Mouse (Mus musculus) neural tube, embryonic 15.5 days (tissue): Measurements from ENCODE around the gene Teddm1a. TPM values are rescaled to one million over a fixed set of nuclear protein-coding genes. Genes with fewer than 3 reads are reported as not detected.

Source experiments
- ATAC-seq: fragments of 200-750 bp; cut with Nextera tagmentation; 2 replicates; pipeline ENCODE4 v1.8.0; 2017; ENCODE audit warnings: mild to moderate bottlenecking, moderate TSS enrichment, moderate library complexity; ENCODE audit not compliant: low FRiP score
- H3K27ac ChIP-seq: fragments of 300-500 bp; sonication (generic); replicated peaks from 2 replicates; pipeline ENCODE4 v1.5.1; 2015; ENCODE audit warnings: mild to moderate bottlenecking, inconsistent platforms
- H3K27me3 ChIP-seq: fragments of 300-500 bp; sonication (generic); replicated peaks from 2 replicates; pipeline ENCODE4 v1.6.1; 2015; ENCODE audit warnings: inconsistent platforms
- H3K36me3 ChIP-seq: fragments of 300-500 bp; sonication (generic); 2 replicates; pipeline ENCODE4 v1.6.1; 2015; ENCODE audit warnings: inconsistent platforms
- H3K4me1 ChIP-seq: fragments of 300-500 bp; sonication (generic); 2 replicates; pipeline ENCODE4 v1.6.1; 2015; ENCODE audit warnings: inconsistent platforms
- H3K4me2 ChIP-seq: fragments of 300-500 bp; sonication (generic); 2 replicates; pipeline ENCODE4 v1.6.1; 2015; ENCODE audit warnings: inconsistent platforms, mild to moderate bottlenecking, moderate library complexity
- H3K4me3 ChIP-seq: fragments of 300-500 bp; sonication (generic); replicated peaks from 2 replicates; pipeline ENCODE4 v1.5.1; 2015; ENCODE audit warnings: mild to moderate bottlenecking, inconsistent platforms
- H3K9ac ChIP-seq: fragments of 300-500 bp; sonication (generic); replicated peaks from 2 replicates; pipeline ENCODE4 v1.6.1; 2015; ENCODE audit warnings: mild to moderate bottlenecking, inconsistent platforms
- H3K9me3 ChIP-seq: fragments of 300-500 bp; sonication (generic); replicated peaks from 2 replicates; pipeline ENCODE4 v1.6.1; 2016; ENCODE audit warnings: inconsistent platforms
- WGBS: fragments of 180-500 bp; shearing (Covaris S2); methylation state at CpG from one replicate; pipeline ENCODE4 v1.1.7; 2015; ENCODE audit warnings: mixed read lengths; 5-methylcytosine and 5-hydroxymethylcytosine counted together
- polyA plus RNA-seq: library from polyadenylated mRNA; unstranded; fragments of >200 nt; fragmentation: Nextera tagmentation; extraction: Ambion mirVana; gene quantifications from 2 replicates; pipeline ENCODE4 v1.2.1, GENCODE M21; 2015

Teddm1a gene
- polyA plus RNA-seq, 1 experiment from 2014 or later, result not detected

DNA sequence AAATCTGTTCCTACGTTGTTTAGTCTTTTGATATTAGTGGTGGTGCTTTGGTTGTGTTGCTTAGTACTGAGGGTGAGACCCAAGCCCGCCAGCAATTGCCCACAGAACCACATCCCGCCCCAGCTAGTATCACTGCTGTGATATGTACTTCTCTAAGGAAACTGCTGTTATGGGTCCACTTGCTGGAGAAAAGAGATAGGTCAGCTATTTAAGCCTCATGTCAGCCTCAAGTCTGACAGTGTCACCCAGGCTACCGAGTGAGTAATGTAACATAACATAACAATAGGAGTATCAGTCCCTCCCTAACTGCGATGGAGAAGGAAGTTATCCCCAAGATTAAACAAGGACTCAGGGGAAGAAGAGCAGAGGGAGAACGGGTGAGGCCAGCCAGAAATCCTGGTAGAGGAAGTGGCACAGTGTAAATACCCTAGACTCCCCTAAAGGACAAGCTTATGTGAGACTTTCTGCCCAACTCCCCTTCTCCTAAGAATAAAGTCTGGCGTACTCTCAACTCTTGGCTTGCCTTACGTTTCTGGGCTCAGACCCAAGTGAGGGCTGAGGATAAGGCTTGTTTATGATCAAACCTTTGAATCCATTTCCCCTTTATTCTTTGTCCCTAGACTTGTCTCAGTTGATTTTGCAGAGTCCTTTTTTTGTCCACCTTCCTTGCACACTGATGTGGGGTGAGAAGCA, 2.8 kb downstream of the Teddm1a start:
- no peak overlapping the region for H3K27ac ChIP-seq
- H3K36me3 ChIP-seq, result no peaks in the 10 kb centered on the region
- no peaks in the 10 kb centered on the region for H3K27me3 ChIP-seq
- WGBS, result 58% methylated on average over 8 of the region's 8 CpGs
- ATAC-seq, result no peak
- H3K9me3 ChIP-seq, result no peaks in the 10 kb centered on the region
- H3K9ac ChIP-seq, result no peak overlapping the region
- no peak overlapping the region for H3K4me3 ChIP-seq
- no peak overlapping the region for H3K4me2 ChIP-seq
- H3K4me1 ChIP-seq, result peaks cover 27% of the 10 kb centered on the region

GRCm38 (mm10) chr1:153894979-153895378, 3.4 kb downstream of the Teddm1a start:
- H3K4me3 ChIP-seq, result no peak overlapping the region
- no peaks in the 10 kb centered on the region for H3K36me3 ChIP-seq
- WGBS, result 37% methylated on average over 5 of the region's 5 CpGs
- H3K9me3 ChIP-seq, result no peaks in the 10 kb centered on the region
- ATAC-seq, result no peak
- H3K27me3 ChIP-seq, result no peaks in the 10 kb centered on the region
- H3K4me2 ChIP-seq, result no peak overlapping the region
- H3K9ac ChIP-seq, result no peak overlapping the region
- H3K4me1 ChIP-seq, result peaks cover 27% of the 10 kb centered on the region
- no peak overlapping the region for H3K27ac ChIP-seq

DNA sequence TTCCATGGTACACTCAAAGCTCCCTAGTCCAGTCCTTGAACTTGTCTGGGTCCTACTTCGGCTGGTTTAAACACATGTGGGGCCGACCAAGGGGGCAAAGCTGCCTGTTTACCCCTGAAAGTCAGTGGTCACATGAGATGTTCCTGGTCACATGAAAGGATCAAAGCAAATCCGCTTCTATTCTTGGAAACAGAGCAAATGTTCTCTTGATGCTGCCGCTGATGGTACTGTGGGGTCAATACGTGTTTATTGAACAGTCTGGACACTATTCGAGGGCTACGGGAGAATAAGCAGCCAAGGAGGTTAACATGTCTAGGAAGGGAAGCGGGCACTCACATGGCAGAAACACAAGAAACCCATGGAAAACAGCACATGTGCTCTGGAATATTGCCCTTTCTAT, 5.7 kb downstream of the Teddm1a start:
- ATAC-seq, result no peak
- H3K9ac ChIP-seq, result no peak overlapping the region
- no peaks in the 10 kb centered on the region for H3K27me3 ChIP-seq
- H3K4me2 ChIP-seq, result no peak overlapping the region
- no peak overlapping the region for H3K27ac ChIP-seq
- H3K36me3 ChIP-seq, result no peaks in the 10 kb centered on the region
- H3K9me3 ChIP-seq, result no peaks in the 10 kb centered on the region
- H3K4me1 ChIP-seq, result peaks cover 39% of the 10 kb centered on the region
- WGBS, result 89% methylated on average over 8 of the region's 8 CpGs
- no peak overlapping the region for H3K4me3 ChIP-seq

GRCm38 (mm10) chr1:153898989-153899730, 7.6 kb downstream of the Teddm1a start:
- Histone ChIP-seq H3K4me1 (peaks cover 57% of the 10 kb centered on the region), H3K9me3 (no peaks in the 10 kb centered on the region), H3K9ac (peak overlapping the region; percentile 91), H3K27me3 (no peaks in the 10 kb centered on the region), H3K36me3 (peaks cover 13% of the 10 kb centered on the region), H3K4me2 (peak overlapping the region; percentile 72), H3K27ac (peak overlapping the region; percentile 97), H3K4me3 (peak overlapping the region; percentile 88)
- 14% methylated on average over 22 of the region's 22 CpGs for WGBS
- ATAC-seq, result peak; percentile 64

DNA sequence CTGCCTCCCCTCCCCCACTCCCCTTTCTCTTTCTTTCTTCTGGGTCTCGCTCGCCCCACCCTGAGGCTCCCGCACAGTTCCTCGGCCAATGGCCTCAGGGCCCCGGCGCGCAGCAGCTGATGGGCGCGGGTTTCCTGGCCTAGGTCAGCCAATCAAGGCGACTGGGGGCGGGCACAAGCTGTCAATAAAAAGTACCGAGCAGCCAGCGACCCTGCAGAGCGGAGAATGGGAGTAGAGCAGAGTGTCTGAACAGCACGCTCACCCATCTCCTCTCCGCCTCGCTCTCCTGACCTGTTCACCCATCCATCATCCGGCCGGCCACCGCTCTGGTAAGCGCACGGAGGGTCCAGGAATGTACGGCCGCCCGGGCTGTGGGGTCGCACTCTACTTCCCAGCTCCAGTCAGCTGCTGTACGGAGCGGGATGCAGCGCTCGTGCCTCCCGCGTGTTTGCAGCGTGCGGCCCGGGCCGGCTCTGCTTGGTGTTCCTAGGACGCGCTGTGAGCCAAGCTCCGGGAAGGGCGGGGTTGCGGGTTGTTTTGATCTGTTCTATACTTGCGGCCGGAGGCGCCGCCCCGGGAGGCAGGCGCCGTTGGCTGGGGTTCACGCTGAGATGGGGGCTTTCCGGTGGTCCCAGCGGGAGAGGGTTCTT, 8.3 kb downstream of the Teddm1a start, which contains the start of the genes Glul and Teddm2:
Glul (plus strand) TSS at position 214 of the 650 bp plus-strand sequence.
Teddm2 (minus strand) TSS at position 498 of the 650 bp plus-strand sequence.
- H3K36me3 ChIP-seq, result peaks cover 20% of the 10 kb centered on the region
- H3K4me3 ChIP-seq, result peak within 1 kb of the TSS; percentile 88
- under 1% methylated on average over 51 of the region's 51 CpGs for WGBS
- peak within 1 kb of the TSS; percentile 97 for H3K27ac ChIP-seq
- peak within 1 kb of the TSS; percentile 72 for H3K4me2 ChIP-seq
- peak; percentile 98 for ATAC-seq
- no peaks in the 10 kb centered on the region for H3K27me3 ChIP-seq
- no peaks in the 10 kb centered on the region for H3K9me3 ChIP-seq
- H3K4me1 ChIP-seq, result peaks cover 50% of the 10 kb centered on the region
- H3K9ac ChIP-seq, result peak within 1 kb of the TSS; percentile 91

- peak overlapping the region; percentile 72 for H3K4me2 ChIP-seq
- H3K27me3 ChIP-seq, result no peaks in the 10 kb centered on the region
- H3K4me3 ChIP-seq, result peak overlapping the region; percentile 88
- ATAC-seq, result peak; percentile 53
- peaks cover 47% of the 10 kb centered on the region for H3K4me1 ChIP-seq
- whole genome bisulfite sequencing, result under 1% methylated on average over 35 of the region's 36 CpGs
- H3K9me3 ChIP-seq, result no peaks in the 10 kb centered on the region
- peaks cover 25% of the 10 kb centered on the region for H3K36me3 ChIP-seq
- H3K27ac ChIP-seq, result peak overlapping the region; percentile 97
- peak overlapping the region; percentile 91 for H3K9ac ChIP-seq
Observed at GRCm38 (mm10) chr1:153900381-153900780, 8.8 kb downstream of the Teddm1a start.

- no peaks in the 10 kb centered on the region for H3K9me3 ChIP-seq
- WGBS, result 1% methylated on average over 25 of the region's 25 CpGs
- no peak for ATAC-seq
- no peaks in the 10 kb centered on the region for H3K27me3 ChIP-seq
- H3K27ac ChIP-seq, result peak overlapping the region; percentile 97
- H3K36me3 ChIP-seq, result peaks cover 32% of the 10 kb centered on the region
- peak overlapping the region; percentile 91 for H3K9ac ChIP-seq
- H3K4me1 ChIP-seq, result peaks cover 47% of the 10 kb centered on the region
- peak overlapping the region; percentile 88 for H3K4me3 ChIP-seq
- H3K4me2 ChIP-seq, result peak overlapping the region; percentile 72
Observed at GRCm38 (mm10) chr1:153900860-153901730, 9.6 kb downstream of the Teddm1a start.

DNA sequence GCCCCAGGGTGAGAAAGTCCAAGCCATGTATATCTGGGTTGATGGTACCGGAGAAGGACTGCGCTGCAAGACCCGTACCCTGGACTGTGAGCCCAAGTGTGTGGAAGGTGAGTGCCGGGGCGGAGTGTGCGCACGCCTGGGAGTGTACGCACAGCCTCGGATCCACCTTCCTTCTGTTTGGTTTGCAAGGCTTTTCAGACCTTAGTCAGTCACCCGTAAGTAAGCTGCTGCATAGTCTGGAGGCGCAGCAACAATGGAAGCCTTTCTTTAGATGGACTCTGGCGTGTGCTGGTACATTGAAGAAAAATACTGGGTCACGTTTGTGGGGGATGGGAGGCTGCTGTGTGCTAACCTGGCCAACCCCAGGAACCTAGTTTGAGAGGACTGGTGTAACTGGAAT, 11.5 kb downstream of the Teddm1a start:
- no peaks in the 10 kb centered on the region for H3K27me3 ChIP-seq
- H3K27ac ChIP-seq, result no peak overlapping the region
- H3K4me3 ChIP-seq, result peak overlapping the region; percentile 19
- peaks cover 44% of the 10 kb centered on the region for H3K4me1 ChIP-seq
- WGBS, result 35% methylated on average over 13 of the region's 13 CpGs
- peak overlapping the region; percentile 72 for H3K4me2 ChIP-seq
- no peaks in the 10 kb centered on the region for H3K9me3 ChIP-seq
- H3K9ac ChIP-seq, result no peak overlapping the region
- no peak for ATAC-seq
- peaks cover 51% of the 10 kb centered on the region for H3K36me3 ChIP-seq

DNA sequence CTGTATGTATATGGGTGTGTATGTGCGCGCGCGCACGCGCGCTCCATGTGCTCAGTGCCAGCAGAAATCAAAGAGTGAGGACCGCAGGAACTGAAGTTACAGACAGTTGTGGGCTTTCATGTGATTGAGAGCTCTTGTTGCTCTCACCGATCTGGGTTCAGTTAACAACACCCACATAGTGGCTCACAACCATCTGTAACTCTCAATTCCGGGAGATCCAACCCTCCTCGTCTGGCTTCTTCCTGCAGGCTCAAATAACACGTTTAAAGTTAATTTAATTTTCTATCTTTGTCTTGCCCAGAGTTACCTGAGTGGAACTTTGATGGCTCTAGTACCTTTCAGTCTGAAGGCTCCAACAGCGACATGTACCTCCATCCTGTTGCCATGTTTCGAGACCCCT, 12.7 kb downstream of the Teddm1a start:
- no peaks in the 10 kb centered on the region for H3K27me3 ChIP-seq
- H3K9me3 ChIP-seq, result no peaks in the 10 kb centered on the region
- 97% methylated on average over 14 of the region's 14 CpGs for WGBS
- H3K4me2 ChIP-seq, result peak overlapping the region; percentile 72; the same call in 1 of the 2 replicates
- H3K36me3 ChIP-seq, result peaks cover 61% of the 10 kb centered on the region
- H3K4me3 ChIP-seq, result no peak overlapping the region
- ATAC-seq, result no peak
- no peak overlapping the region for H3K9ac ChIP-seq
- H3K4me1 ChIP-seq, result peaks cover 32% of the 10 kb centered on the region
- no peak overlapping the region for H3K27ac ChIP-seq

GRCm38 (mm10) chr1:153905884-153906283, 14.3 kb downstream of the Teddm1a start:
- H3K36me3 ChIP-seq, result peaks cover 77% of the 10 kb centered on the region
- no peak overlapping the region for H3K27ac ChIP-seq
- ATAC-seq, result no peak
- 88% methylated on average over 3 of the region's 3 CpGs for WGBS
- no peak overlapping the region for H3K9ac ChIP-seq
- H3K27me3 ChIP-seq, result no peaks in the 10 kb centered on the region
- H3K4me3 ChIP-seq, result no peak overlapping the region
- H3K4me1 ChIP-seq, result peaks cover 31% of the 10 kb centered on the region
- H3K4me2 ChIP-seq, result no peak overlapping the region
- no peaks in the 10 kb centered on the region for H3K9me3 ChIP-seq

DNA sequence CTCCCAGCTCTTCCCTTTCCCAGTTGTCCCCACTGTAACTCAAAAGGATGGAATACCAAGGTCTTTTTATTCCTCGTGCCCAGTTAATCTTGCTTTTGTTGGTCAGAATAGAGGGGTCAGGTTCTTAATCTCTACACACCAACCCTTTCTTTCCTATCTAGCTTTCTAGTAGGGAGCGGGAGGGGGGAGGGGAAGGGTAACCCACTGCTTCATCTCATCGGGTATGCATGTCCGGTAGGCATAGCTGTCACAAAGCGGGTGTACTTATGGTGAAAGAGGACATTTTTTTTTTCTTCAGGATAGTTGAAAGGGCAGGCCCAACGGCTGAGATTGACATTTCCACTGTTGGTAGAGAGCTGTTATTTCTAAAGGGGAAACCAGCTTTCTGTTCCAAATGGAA, 16.7 kb downstream of the Teddm1a start:
- H3K9ac ChIP-seq, result no peak overlapping the region
- no peak overlapping the region for H3K27ac ChIP-seq
- no peak overlapping the region for H3K4me2 ChIP-seq
- no peaks in the 10 kb centered on the region for H3K27me3 ChIP-seq
- peaks cover 72% of the 10 kb centered on the region for H3K36me3 ChIP-seq
- peaks cover 9% of the 10 kb centered on the region; the same call in 1 of the 2 replicates for H3K4me1 ChIP-seq
- no peaks in the 10 kb centered on the region for H3K9me3 ChIP-seq
- 88% methylated on average over 6 of the region's 6 CpGs for WGBS
- no peak for ATAC-seq
- H3K4me3 ChIP-seq, result no peak overlapping the region
